In the genomic region with DNA sequence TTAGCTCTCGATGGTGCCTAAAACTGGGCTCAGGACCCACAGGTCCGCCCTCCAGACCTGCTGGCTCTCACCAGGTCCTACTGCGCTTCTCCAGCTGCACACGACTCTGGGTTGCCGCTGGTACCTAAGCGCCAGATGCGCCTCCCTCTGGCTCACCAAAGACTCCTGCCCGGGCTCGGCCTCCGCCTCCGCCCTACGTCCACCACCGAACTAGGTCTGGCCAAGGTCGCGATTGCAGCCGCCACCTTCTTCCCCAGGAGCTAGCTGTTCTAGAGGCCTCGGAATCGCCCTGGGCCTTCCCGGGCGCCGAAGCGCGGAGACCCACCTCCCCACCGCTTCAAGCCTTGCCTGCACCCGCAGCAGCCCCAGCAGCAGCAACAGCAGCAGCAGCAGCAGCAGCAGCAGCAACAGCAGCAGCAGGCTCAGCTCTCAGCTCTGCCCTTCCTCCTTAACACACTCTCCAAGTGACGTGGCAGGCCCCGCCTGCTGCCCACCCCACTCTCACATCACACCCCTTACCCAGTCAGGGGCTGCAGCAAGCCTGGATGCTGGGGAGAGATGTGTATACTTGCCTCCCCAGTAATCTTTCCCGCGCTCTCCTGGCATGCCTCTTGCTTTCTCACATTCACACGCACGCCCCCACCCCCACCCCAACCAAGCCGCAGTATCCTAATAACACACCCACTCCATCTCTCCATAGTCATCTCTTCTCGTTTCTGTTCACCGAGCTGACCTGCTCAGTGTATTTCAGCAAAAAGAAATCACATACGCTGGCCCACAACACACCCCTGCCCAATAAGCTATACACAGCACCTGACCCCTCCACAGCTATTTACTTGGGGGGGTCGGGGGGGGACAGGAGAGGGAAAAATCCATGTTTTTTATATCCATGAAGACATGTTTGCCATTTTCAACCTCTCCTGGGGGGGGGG, we compare ENCODE assay signal across 9 mouse cellular contexts. TPM values are rescaled to one million over a fixed set of nuclear protein-coding genes. Genes with fewer than 3 reads are reported as not detected.
DNase-seq lines count a peak whose midpoint lies in the region; ATAC-seq and TF ChIP-seq lines count a peak whose summit lies in the region.
"Had no signal": no experiment of that assay in that cellular context is flagged by ENCODE, and none has a peak within 500 bp of the region (broad histone marks: within the 10 kb centered on the region; RNA-seq: fewer than 3 reads in every experiment).

A gene (minus strand): TSS at position 464 of the 932 bp plus-strand sequence.

- H3K9ac ChIP-seq in heart, postnatal 0 days (replicated peaks; ENCODE audit: low read depth, low read length): no peak within 1 kb of the TSS; the same call in 1 of the 2 replicates
- peak within 1 kb of the TSS; percentile 74 for H3K9ac ChIP-seq in neural tube, embryonic 13.5 days

- no peaks in the 10 kb centered on the region for H3K27me3 ChIP-seq in kidney, adult 2 months (replicated peaks; ENCODE audit: control insufficient read depth, insufficient read depth, low read length)
- H3K27me3 ChIP-seq in heart, postnatal 0 days (ENCODE audit: control insufficient read depth, insufficient read depth, low read length): peaks cover 55% of the 10 kb centered on the region
- peaks cover 34% of the 10 kb centered on the region for H3K27me3 ChIP-seq in neural tube, embryonic 13.5 days

- H3K27ac ChIP-seq in kidney, adult 2 months (ENCODE audit: insufficient read depth, low read depth, low read length): no peak within 1 kb of the TSS
- H3K27ac ChIP-seq in cortical plate, adult 2 months (ENCODE audit: insufficient read depth, low read length): peak within 1 kb of the TSS; percentile 69
- no peak within 1 kb of the TSS for H3K27ac ChIP-seq in heart, postnatal 0 days (ENCODE audit: low read depth)
- H3K27ac ChIP-seq in neural tube, embryonic 13.5 days (replicated peaks): peak within 1 kb of the TSS; percentile 75

- H3K4me3 ChIP-seq in kidney, adult 2 months (ENCODE audit: insufficient read depth, low read depth, low read length): peak within 1 kb of the TSS; percentile 41
- peak within 1 kb of the TSS; percentile 44 for H3K4me3 ChIP-seq in cortical plate, adult 2 months (ENCODE audit: insufficient read depth, low read length)
- H3K4me3 ChIP-seq in heart, postnatal 0 days (ENCODE audit: low read depth, low read length): peak within 1 kb of the TSS; percentile 39
- H3K4me3 ChIP-seq in neural tube, embryonic 13.5 days: peak within 1 kb of the TSS; percentile 58

- peaks cover 5% of the 10 kb centered on the region; the same call in 1 of the 2 replicates for H3K9me3 ChIP-seq in heart, postnatal 0 days (replicated peaks; ENCODE audit: control insufficient read depth, low read length)
- H3K9me3 ChIP-seq in neural tube, embryonic 13.5 days: no peaks in the 10 kb centered on the region

- intact Hi-C loops in left cerebral cortex, postnatal 25 days (cut with DNase I): loop anchor here (2.0 to 5.0 kb wide), 2 partner anchors 28 to 42 kb away; no protein-coding TSS in a partner anchor

- ATAC-seq in heart, postnatal 0 days (ENCODE audit: insufficient read depth, low read depth): no peak
- peak; percentile 95 for ATAC-seq in neural tube, embryonic 13.5 days (ENCODE audit: low read depth)
- ATAC-seq in activated CD4-positive, CD25-positive, alpha-beta regulatory T cell, adult 4 months: no peak

- TF ChIP-seq EP300 in heart, postnatal 0 days (IDR thresholded peaks at IDR 0.05; ENCODE audit: low read depth): no peak

- no peak for DNase-seq in kidney, adult 2 months
- DNase-seq in kidney, postnatal 25 days: no peak
- DNase-seq in heart, postnatal 0 days (ENCODE audit: low spot score): no peak
- DNase-seq in left cerebral cortex, postnatal 25 days (ENCODE audit: low spot score in 2 of 2): peak in 1 of 2 experiments; percentile 58
- DNase-seq in thymus, postnatal 14 days: no peak

- TF ChIP-seq CTCF in kidney, adult 2 months (conservative IDR thresholded peaks at IDR 0.05; ENCODE audit: insufficient read depth, insufficient read length, low read depth, low read length): no peak
- TF ChIP-seq CTCF in cortical plate, adult 2 months (IDR thresholded peaks at IDR 0.05; ENCODE audit: extremely low read depth, insufficient read depth, low read length): no peak
- TF ChIP-seq CTCF in heart, postnatal 0 days (IDR thresholded peaks at IDR 0.05; ENCODE audit: low read depth): no peak

- H3K4me1 ChIP-seq in kidney, adult 2 months (ENCODE audit: control insufficient read depth, insufficient read depth, low read length): no peaks in the 10 kb centered on the region
- H3K4me1 ChIP-seq in cortical plate, adult 2 months (ENCODE audit: control insufficient read depth, insufficient read depth, low read length): peaks cover 3% of the 10 kb centered on the region
- H3K4me1 ChIP-seq in heart, postnatal 0 days (ENCODE audit: control insufficient read depth, insufficient read depth): no peaks in the 10 kb centered on the region
- H3K4me1 ChIP-seq in neural tube, embryonic 13.5 days (replicated peaks): peaks cover 35% of the 10 kb centered on the region

- H3K36me3 ChIP-seq in kidney, adult 2 months (ENCODE audit: control insufficient read depth, insufficient read depth, low read length): no peaks in the 10 kb centered on the region
- no peaks in the 10 kb centered on the region for H3K36me3 ChIP-seq in heart, postnatal 0 days (replicated peaks; ENCODE audit: control insufficient read depth, insufficient read depth, low read length)
- H3K36me3 ChIP-seq in neural tube, embryonic 13.5 days: 0 out of 2 replicates have a peak, but pooled peaks cover 4% of the 10 kb centered on the region

- peak within 1 kb of the TSS; percentile 58 for H3K4me2 ChIP-seq in heart, postnatal 0 days (ENCODE audit: low read depth, low read length)
- peak within 1 kb of the TSS; percentile 83 for H3K4me2 ChIP-seq in neural tube, embryonic 13.5 days

- WGBS in kidney, adult 2 months: 5% methylated on average over 36 of the region's 36 CpGs
- WGBS in heart, postnatal 0 days: 4% methylated on average over 36 of the region's 36 CpGs
- WGBS in neural tube, embryonic 13.5 days: 2% methylated on average over 36 of the region's 36 CpGs

- TF ChIP-seq POLR2A in kidney, adult 2 months (IDR thresholded peaks at IDR 0.05; ENCODE audit: low read depth, low read length): no peak
- TF ChIP-seq POLR2A in cortical plate, adult 2 months (IDR thresholded peaks at IDR 0.05; ENCODE audit: extremely low read depth, insufficient read depth, low read length): peak; percentile 66; the same call in 1 of the 2 replicates

RNA-seq across cellular contexts. Expression of the gene that starts here (rescaled TPM):
- polyA plus RNA-seq in kidney, adult 2 months (2012; rRNA removed): 0.46 and 0.59 TPM in 2 replicates
- 44.9 and 45.3 TPM in 2 replicates for polyA plus RNA-seq in cortical plate, adult 2 months (2012; rRNA removed)
- total RNA-seq in heart, postnatal 0 days (2014; rRNA removed; ENCODE audit: low replicate concordance): 0.73 and 2.7 TPM in 2 replicates
- 0.45 and 0.57 TPM in 2 replicates for polyA plus RNA-seq in heart, postnatal 0 days (2015; fragmentation: Nextera tagmentation; extraction: Ambion mirVana)
- total RNA-seq in left cerebral cortex, postnatal 25 days (2021): 10 to 100 TPM; 67.8 to 68.1 TPM
- 19.9 and 26.1 TPM in 2 replicates for polyA plus RNA-seq in neural tube, embryonic 13.5 days (2015; fragmentation: Nextera tagmentation; extraction: Ambion mirVana)
- not detected for polyA plus RNA-seq in activated CD4-positive, CD25-positive, alpha-beta regulatory T cell, adult 4 months (2017; shearing (Covaris generic))
- total RNA-seq: neutrophil, adult 5-6 weeks had no signal

Comparison
In these comparisons a context has a peak if more than half of its experiments do, and no peak if none do; other contexts are left out.
1. RNA of the gene that starts here (total RNA-seq): 67.8 to 68.1 TPM in left cerebral cortex, postnatal 25 days; 0.73 to 2.7 TPM in heart, postnatal 0 days; every median in the first group is over 10 times any median in the second.
2. RNA of the gene that starts here (polyA plus RNA-seq): 44.9 to 45.3 TPM in cortical plate, adult 2 months and 19.9 to 26.1 TPM in neural tube, embryonic 13.5 days; 0.46 to 0.59 TPM in kidney, adult 2 months, 0.45 to 0.57 TPM in heart, postnatal 0 days and not detected in activated CD4-positive, CD25-positive, alpha-beta regulatory T cell, adult 4 months; every median in the first group is over 10 times any median in the second.
3. H3K27ac ChIP-seq: peak in cortical plate, adult 2 months (single experiment) and neural tube, embryonic 13.5 days (single experiment); none in kidney, adult 2 months (single experiment) and heart, postnatal 0 days (single experiment).
4. Peak in every context shown above with its lines, with median percentiles within 50 percentile points of each other: H3K4me3 ChIP-seq.